ENCODE assay signal across 21 mouse cellular contexts in genomic region chr1:92111026-92111425, GRCm38 (mm10).
DNase-seq lines count a peak whose midpoint lies in the region; ATAC-seq and TF ChIP-seq lines count a peak whose summit lies in the region.
"Had no signal": no experiment of that assay in that cellular context is flagged by ENCODE, and none has a peak within 500 bp of the region (broad histone marks: within the 10 kb centered on the region; RNA-seq: fewer than 3 reads in every experiment).

No protein-coding gene starts in this region.

- H3K4me1 ChIP-seq in stomach, postnatal 0 days (replicated peaks; ENCODE audit: control insufficient read depth, insufficient read depth): no peaks in the 10 kb centered on the region
- H3K4me1 ChIP-seq in lung, adult 2 months (ENCODE audit: control insufficient read depth, insufficient read depth, low read length): peaks cover 6% of the 10 kb centered on the region

- no peak overlapping the region for H3K4me3 ChIP-seq in stomach, postnatal 0 days (ENCODE audit: low read depth, low read length)
- no peak overlapping the region for H3K4me3 ChIP-seq in lung, adult 2 months (replicated peaks; ENCODE audit: extremely low read depth, low read depth, low read length)
- H3K4me3 ChIP-seq: forebrain, embryonic 12.5 days; forebrain, embryonic 15.5 days; hindbrain, embryonic 10.5 days; hindbrain, embryonic 13.5 days; intestine, embryonic 15.5 days had no signal

- peak overlapping the region; percentile 42 for H3K27ac ChIP-seq in stomach, postnatal 0 days (replicated peaks)
- H3K27ac ChIP-seq: forebrain, embryonic 12.5 days; forebrain, embryonic 15.5 days; hindbrain, embryonic 10.5 days; hindbrain, embryonic 13.5 days; intestine, embryonic 15.5 days had no signal

- TF ChIP-seq EP300 in stomach, postnatal 0 days (optimal IDR thresholded peaks at IDR 0.05): no peak

- no peak for TF ChIP-seq POLR2A in lung, adult 2 months (IDR thresholded peaks at IDR 0.05; ENCODE audit: borderline replicate concordance, extremely low read depth, low read depth, low read length)

- no peaks in the 10 kb centered on the region for H3K36me3 ChIP-seq in stomach, postnatal 0 days (ENCODE audit: control insufficient read depth, insufficient read depth, low read length)
- H3K36me3 ChIP-seq: forebrain, embryonic 12.5 days; forebrain, embryonic 15.5 days; hindbrain, embryonic 13.5 days; intestine, embryonic 15.5 days had no signal

- no peaks in the 10 kb centered on the region for H3K9me3 ChIP-seq in stomach, postnatal 0 days (ENCODE audit: control insufficient read depth, low read length)
- H3K9me3 ChIP-seq: forebrain, embryonic 12.5 days; forebrain, embryonic 15.5 days; hindbrain, embryonic 10.5 days; hindbrain, embryonic 13.5 days; intestine, embryonic 15.5 days had no signal

- no peak for TF ChIP-seq CTCF in stomach, postnatal 0 days (IDR thresholded peaks at IDR 0.05; ENCODE audit: low read depth)
- no peak for TF ChIP-seq CTCF in lung, adult 2 months (IDR thresholded peaks at IDR 0.05; ENCODE audit: insufficient read depth, low read length)

- H3K9ac ChIP-seq in stomach, postnatal 0 days (ENCODE audit: low read length): no peak overlapping the region
- H3K9ac ChIP-seq: forebrain, embryonic 12.5 days; forebrain, embryonic 15.5 days; hindbrain, embryonic 13.5 days; intestine, embryonic 15.5 days had no signal

- no peak overlapping the region for H3K4me2 ChIP-seq in stomach, postnatal 0 days (replicated peaks; ENCODE audit: low read depth)
- H3K4me2 ChIP-seq: forebrain, embryonic 12.5 days; forebrain, embryonic 15.5 days; heart, embryonic 11.5 days; hindbrain, embryonic 13.5 days; intestine, embryonic 15.5 days had no signal

- no peak for ATAC-seq in stomach, postnatal 0 days (ENCODE audit: low FRiP score, low TSS enrichment)
- ATAC-seq: forebrain, embryonic 15.5 days; hindbrain, embryonic 16.5 days; intestine, embryonic 15.5 days; Patski had no signal

- H3K27me3 ChIP-seq in stomach, postnatal 0 days (ENCODE audit: control insufficient read depth, insufficient read depth, low read length): no peaks in the 10 kb centered on the region
- H3K27me3 ChIP-seq: forebrain, embryonic 12.5 days; forebrain, embryonic 15.5 days; hindbrain, embryonic 13.5 days; intestine, embryonic 15.5 days; Patski had no signal

- peak; percentile 29 to 42 for DNase-seq in cerebellum, postnatal 10 days
- no peak for DNase-seq in cerebellum, postnatal 36 days
- DNase-seq in heart, adult 11 months: peak; percentile 91
- no peak for DNase-seq in heart, adult 9 months (ENCODE audit: low spot score in 2 of 2)
- DNase-seq in MN1 (ENCODE audit: low spot score): peak; percentile 29
- DNase-seq in stomach, postnatal 0 days (ENCODE audit: low spot score): no peak
- DNase-seq in lung, adult 2 months: no peak
- DNase-seq: adrenal gland, postnatal 10 days; adrenal gland, postnatal 36 days; cerebellum, adult 9-10 months; embryo, embryonic 11 days; gastrocnemius, postnatal 10 days; heart, adult 18-20 months had no signal

- whole genome bisulfite sequencing in stomach, postnatal 0 days: 68% methylated on average over 1 of the region's 1 CpGs
- WGBS in lung, adult 2 months: 79% methylated on average over 1 of the region's 1 CpGs

Comparison
In these comparisons a context has a peak if more than half of its experiments do, and no peak if none do; other contexts are left out.
1. DNase-seq: peak in cerebellum, postnatal 10 days (2 of 2), heart, adult 11 months (single experiment) and MN1 (single experiment); none in cerebellum, postnatal 36 days (0 of 2), heart, adult 9 months (0 of 2), stomach, postnatal 0 days (single experiment) and lung, adult 2 months (single experiment).